Mouse (Mus musculus): ENCODE results near the gene Erc2. TPM values are rescaled to one million over a fixed set of nuclear protein-coding genes. Genes with fewer than 3 reads are reported as not detected.

Gene Erc2
- total RNA-seq, 2 experiments from 2014 or later: 211 to 222 TPM

DNA sequence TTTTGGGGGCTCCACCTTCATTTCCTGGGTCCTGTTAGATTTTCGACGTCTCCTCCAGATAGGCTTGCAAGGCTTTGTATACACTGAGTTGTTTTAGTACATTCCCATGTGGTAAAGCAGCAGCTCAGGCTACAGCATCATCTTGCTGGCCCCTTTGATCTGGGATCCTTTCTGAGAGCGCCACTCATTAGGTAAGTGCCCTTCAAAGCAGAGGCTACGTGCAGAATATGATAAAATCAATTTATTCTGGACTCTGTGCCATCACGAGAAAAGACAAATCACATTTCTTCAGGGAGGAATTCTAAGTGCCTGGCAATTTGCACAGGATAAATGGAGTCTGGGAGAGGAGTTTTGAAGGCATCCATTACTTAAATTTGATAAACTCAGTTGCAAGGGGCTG lies 525.0 kb downstream of the Erc2 start:
- intact Hi-C loops (cut with DNase I): no loop called here

DNA sequence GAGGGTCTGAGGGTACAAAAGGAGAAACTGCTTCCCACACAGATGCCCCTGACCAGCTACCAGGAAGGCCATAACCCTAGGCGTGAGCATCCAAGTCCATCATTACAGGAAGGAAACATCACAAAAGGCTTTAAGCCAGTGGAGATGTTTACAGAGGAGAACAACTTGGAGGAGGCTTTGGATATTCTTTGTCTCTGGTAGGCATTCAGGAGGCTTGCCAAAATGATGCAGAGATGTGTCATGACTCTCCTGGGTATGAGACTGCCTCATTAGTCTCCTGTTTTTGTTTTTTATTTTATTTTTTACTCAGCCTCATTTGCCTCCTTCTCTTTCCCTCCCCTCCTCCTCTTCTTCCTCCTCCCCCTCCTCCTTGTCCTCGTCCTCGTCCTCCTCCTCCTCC lies 528.7 kb downstream of the Erc2 start:
- no peak for DNase-seq
- intact Hi-C loops (cut with DNase I): no loop called here

More for the DNA sequence above, 525.0 kb downstream of the Erc2 start:
- DNase-seq: no peak

DNA sequence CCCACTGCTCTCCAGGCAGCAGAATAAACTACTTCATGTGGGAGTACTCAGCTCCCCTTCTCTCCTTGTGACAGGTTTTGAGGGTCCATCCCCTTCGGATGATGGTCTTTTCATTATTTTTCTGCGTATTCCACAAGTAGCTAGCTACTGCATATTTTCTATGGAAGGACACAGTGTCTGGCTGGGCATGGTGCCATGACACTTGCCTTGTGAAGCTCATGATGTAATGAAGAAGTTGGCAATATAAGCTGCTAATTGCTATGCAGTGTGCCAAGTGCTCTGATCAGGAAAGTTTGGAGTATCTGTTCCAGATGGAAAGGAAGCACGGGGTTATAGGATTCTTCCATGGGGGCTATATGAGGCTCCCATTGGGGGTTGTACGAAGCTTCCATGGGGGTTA lies 533.5 kb downstream of the Erc2 start:
- DNase-seq: peak; percentile 64

DNA sequence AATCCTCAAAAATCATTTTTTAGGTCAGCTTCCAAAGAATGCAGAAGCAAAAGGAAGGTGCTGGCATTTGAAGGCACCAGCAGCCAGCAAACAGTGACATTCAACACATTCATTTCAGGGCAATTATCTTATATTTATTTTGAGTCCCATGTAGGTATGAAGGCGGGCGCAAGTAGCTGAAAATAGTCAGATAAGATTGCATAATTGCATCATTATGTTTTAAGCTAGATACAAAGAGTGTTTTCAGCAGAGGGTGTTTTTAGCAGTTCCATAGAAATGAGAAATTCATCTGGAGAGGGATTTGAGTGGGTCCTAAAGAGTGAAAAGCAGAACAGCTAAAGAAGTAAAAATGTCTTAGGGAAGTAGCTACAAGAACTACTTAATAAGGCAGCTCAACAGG lies 538.6 kb downstream of the Erc2 start:
- DNase-seq: no peak
- intact Hi-C loops (cut with DNase I): no loop called here

More for the DNA sequence above, 533.5 kb downstream of the Erc2 start:
- intact Hi-C loops (cut with DNase I): no loop called here

DNA sequence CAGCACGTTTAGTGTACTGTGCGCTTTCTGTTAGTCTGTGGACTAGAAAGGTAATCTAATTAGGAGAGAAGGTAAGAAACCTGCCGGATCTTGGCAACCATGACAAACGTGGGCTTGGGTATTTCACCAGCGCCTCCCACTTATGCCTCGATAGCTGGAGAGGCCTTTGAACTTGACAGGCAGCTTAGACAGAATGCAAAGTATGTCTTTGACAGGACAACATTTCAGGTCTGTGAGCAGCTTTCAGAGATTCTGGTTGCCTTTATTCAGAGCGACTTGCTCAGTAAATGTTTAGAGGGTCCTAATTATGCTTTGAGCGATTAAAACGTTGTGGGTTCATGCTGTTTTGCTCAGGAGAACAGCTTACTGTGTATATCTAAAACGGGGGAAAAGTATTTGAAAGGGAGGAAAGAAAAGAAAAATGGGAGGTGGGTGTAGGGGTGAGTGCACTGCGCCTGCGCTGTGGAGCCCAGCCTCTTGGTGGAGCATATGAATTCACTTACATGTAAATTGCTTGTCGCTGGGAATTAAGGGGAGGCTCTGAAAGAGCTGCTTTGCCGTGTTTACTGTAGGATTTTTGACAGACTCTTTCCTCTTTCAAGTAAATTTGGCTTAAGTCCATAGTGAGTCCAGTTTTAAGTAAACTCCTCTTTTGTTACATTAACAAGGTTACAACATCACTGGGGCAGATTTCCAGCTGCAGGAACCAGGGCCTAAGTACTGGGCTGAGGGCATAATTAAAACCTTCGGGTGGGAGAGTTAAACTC lies 542.6 kb downstream of the Erc2 start:
- peak; percentile 14 for DNase-seq
- intact Hi-C loops (cut with DNase I): no loop called here

DNA sequence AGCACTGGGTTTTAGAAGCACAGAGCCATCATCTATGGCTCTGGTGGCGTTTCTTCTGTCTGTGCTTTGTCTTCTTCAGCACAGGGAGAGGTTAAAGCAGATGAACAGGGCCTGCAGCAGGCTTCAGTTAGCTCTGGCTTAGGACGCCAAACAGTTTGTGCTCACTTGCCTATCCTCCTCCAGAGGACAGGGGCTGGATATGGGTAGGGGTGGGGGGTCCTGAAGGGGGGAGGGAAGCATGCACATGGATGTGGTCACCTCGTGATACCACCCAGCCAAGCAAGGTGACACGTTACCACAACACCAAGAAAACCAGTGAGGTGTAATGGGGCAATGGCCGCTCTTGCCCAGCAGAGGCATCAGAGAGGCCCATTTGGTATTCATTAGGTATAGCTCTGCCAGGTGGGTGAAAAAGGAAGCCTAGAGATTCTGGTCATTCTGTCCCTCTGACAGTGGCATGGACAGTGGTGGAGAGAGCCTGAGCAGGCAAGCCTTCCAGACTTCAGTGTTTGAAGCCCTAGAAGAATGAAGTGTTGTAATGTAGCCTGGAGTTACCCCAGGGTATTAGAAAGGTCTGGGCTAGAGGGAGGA lies 543.5 kb downstream of the Erc2 start:
- intact Hi-C loops (cut with DNase I): no loop called here
- no peak for DNase-seq

DNA sequence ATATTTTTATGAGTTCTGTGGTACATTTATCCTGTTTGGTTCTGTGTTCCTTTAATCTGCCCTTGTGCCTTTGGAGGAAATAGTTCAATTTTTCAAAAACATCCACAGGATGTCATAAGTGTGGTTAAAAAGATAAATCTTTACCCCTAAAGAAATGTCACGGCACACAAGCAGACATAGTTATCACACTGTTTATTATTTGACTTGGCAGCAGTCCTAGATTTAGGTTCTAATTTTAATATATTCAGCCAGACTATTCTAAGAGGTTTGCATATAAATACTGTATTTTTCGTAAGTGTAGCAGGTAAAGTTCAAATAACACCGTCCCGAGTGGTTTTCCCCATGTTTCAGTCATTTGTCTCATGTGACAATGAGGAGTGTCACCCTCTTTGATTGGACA lies 548.5 kb downstream of the Erc2 start:
- DNase-seq: no peak
- intact Hi-C loops (cut with DNase I): no loop called here

DNA sequence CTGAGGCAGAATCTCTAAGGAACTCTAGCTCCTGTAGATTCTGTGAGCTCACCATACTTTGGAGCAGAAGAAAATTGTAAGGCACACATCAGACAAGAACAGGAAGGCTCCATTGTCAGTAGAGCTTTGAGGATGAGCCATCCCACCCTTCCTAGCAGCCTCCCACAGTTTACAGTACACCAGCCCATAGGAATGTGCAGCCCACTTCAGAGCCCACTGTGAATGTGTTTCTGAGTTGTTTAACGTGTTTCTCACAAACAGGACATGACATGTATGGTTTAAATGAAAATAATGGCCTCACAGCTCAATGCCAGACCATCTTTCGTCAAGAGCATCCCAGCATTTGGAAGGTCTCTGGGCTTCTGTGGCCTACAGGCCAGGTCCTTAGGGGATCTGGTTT lies 549.1 kb downstream of the Erc2 start:
- intact Hi-C loops (cut with DNase I): no loop called here
- no peak for DNase-seq

DNA sequence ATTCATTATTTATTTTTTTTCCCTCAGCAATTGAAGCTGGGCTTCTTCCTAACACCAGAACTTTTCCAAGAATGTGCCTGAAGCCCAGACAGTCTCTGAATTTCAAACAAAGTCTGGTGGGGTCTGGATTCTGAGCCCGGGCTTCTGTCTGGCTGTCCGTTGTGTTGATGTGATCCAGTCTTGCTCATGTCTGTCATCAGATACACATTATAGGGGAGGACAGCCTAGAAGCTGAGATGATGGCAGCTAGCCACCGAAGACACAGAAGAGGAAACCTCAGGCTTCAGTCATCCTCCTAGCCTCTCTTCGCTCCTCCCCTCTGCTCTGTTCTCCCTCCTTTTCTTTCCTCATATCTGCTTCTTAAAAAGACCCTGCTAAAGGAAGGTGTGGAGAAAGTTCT lies 551.5 kb downstream of the Erc2 start:
- intact Hi-C loops (cut with DNase I): no loop called here
- no peak for DNase-seq

DNA sequence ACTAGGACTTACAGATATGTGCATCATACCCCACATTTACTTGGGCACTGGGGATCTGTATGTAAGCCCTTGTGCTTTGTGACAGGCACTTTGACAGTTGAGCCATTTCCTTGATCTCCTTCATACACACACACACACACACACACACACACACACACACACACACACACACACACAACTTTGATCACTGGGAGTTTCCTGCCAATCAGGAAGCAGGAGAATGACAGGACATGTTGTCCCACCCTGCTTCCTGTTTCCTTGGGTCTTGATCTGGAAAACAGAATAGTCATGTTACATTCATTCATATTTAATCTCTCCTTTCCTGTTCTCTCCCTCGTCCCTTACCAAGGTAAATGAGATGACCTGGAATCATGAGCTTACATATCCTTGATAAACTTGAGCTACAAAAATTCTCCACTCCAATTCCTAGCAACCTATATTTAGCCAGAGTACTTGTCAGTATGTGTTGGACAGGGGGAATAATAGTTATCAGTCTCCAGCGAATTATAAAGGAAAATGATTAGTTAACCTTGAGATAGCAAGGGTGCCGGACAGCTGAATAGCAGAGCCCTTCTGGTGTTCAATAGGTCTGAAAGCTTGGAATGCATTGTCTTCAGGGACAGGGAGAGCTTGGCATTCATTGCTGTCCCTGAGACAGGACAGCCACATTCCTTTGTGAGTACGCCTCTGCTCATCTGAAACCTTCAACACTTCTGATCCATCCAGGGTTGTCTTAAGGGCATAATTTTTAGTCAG lies 559.0 kb downstream of the Erc2 start:
- no peak for DNase-seq
- intact Hi-C loops (cut with DNase I): no loop called here

DNA sequence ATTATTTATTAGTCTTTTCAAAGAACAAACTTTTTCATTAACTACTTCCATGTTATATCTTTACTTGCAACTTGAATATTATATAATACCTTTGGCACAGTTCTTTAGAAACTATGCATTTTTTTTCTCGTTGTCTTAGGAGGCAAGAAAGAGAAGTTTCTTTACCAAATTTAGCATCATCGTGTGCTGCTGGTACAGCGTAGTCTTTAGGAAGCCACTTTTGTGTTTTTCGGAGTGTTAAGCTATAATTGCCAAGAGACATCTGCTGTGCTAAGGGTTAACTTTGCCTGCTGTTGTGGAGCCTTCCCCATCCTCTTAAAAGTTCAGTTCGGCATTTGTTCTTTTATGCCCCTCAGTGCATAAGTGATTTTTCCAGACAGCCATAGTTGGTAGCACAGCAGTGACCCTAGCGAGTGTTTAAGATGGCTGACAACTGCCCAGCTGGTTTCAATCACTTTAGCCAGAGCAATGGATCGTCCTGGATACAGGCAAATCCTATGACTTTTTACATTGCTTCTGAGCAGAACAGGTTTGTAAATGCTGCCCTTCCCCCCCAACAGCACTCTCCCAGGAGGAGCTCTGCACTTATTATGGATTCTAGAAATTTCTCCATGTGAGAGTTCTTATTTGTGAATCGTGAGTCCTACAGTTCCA lies 570.6 kb downstream of the Erc2 start:
- intact Hi-C loops (cut with DNase I): no loop called here
- DNase-seq: no peak

DNA sequence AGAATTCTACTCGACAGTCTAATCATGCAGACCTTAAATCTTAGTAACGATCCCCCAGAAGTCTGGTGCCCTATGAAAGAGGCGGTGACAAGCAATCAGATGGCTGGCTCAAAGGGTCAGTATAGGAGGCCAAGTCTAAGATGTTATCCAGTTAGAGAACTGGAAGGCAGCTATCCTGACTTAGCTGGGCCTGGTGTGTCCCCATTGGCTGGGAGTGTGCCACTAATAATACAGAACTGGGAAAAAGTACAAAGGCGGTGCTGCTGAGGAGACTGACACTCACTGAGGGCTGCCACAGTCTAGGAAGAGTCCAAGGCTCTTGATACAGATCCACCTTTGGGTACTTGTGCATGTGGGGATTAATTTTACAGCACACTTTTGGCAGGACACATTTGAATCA lies 581.6 kb downstream of the Erc2 start:
- intact Hi-C loops (cut with DNase I): no loop called here
- DNase-seq: no peak

DNA sequence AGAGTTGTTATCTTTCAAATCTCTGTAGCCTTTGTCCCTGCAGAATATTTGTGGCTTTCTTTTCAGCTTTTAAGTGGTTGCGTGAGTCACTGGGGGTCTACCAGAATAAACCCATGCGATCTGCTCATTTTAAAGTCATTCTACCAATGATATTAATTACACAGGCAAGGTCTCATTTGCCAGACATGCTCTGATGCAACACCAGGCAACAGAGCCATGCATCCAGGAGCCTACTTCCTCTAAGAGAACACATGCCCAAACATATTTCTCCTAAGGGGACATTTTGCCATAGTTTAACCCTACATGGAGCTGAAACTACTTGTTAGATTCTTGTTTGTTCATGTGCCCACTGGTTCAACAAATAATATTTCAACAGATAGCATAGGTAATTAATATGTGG lies 584.1 kb downstream of the Erc2 start:
- intact Hi-C loops (cut with DNase I): no loop called here
- DNase-seq: no peak

DNA sequence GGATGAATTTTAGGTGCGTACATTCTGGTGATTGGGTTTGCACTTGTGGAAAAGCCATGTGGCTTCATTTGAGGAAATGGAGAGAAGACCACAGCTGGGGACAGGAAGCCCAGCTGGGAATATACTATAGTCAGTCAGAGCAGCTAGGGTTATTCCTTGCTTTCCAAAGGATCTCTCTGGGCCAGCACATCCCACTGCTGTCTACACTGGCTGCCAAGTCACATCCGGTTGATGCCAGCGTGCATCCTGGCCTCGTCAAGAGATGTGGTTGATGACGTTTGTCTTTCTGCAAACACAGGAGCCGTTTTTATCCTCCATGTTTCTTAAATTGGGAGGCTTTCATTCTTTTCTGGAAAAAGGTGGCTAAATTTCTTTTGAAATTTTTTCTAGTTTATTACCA lies 603.3 kb downstream of the Erc2 start:
- intact Hi-C loops (cut with DNase I): no loop called here
- DNase-seq: no peak

DNA sequence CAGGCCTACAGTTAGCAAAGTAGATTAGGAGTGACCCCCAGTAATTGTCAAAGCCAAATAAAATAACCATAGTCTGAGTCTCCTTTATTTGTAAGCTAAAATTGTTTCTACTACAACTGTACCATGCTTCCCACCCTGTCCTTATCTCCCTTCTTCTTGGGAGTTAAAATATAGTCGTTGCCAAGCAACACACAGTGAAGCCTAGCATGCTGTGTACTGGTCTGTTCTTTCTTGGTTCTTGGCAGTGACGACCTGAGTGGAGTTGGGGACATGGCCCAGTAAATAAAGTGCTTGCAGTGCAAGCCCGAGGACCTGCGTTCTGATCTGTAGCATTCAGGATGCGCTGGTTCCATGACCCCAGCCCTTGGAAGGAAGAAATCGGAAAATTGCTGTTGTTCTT lies 608.3 kb downstream of the Erc2 start:
- intact Hi-C loops (cut with DNase I): no loop called here
- no peak for DNase-seq

DNA sequence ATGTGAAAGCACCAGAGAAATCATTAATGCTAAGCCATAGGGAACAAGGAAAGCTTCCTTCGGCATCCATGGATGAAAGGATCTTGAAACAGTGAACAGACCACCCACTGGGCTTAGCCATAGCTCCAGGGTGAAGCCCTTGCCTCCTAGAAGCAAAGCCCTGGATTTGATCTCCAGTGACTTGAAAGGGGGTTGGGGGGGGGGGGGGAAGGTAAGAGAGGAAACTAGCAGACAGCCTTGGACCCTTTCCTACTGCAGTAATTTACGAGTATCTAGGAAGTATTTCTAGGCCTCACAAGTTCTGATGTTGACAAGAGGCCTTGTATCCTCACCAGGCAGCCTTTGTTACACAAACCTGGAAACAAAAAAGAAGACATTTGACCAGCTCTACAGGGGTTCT lies 609.0 kb downstream of the Erc2 start:
- no peak for DNase-seq
- intact Hi-C loops (cut with DNase I): no loop called here

DNA sequence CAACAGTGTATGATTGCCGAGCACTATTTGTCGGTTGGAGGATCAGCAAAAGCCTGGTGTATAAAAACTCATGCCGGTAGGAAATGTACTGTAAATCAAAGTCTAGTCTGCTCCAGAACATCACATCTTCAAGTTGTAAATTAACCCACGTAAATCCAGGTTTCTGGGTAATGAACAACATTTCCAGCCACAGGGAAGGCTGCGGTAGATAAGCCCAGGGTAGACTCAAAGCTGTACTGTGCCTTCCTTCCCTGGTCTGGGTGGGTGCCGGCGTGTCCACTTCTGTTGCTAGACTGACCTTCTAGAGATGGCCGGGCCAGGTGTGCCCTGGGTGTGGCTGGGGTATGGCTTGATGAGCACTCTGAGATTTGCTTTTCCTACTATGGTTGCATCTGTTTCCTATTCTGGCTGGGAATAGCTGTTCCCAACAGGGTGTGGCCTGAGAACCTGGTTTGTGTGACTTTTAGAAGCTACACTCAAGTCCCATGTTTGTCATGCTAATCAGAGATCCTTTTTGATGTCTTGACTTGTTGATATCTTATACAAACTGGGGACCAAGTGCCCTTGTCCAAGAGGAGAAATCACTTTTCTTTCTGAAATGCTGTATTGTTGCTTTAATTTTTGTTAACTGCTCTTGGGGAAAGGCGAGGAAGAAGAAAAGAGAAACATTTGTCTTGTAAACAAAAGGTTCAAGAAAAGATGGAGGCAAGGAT lies 616.3 kb downstream of the Erc2 start:
- no peak for DNase-seq
- intact Hi-C loops (cut with DNase I): no loop called here

DNA sequence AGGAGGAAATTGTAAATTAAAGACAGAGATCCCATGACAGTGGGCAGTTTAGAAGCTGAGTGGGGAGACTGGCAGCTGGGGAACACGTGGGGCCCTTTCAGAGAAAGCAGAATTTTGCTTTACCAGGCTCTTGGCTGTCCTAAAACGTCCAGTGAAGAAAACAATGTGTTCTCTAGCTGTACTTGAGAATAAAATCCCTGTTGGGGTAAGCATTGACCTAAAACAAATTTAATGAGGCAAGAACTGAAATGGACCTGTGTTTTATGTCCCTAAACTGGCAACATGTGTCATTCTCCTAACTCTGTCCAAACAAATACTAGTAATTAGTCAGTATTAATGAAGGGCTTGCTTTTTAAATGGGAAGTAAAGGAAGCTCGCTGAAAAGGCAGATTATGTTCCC lies 617.9 kb downstream of the Erc2 start:
- intact Hi-C loops (cut with DNase I): no loop called here
- DNase-seq: no peak

DNA sequence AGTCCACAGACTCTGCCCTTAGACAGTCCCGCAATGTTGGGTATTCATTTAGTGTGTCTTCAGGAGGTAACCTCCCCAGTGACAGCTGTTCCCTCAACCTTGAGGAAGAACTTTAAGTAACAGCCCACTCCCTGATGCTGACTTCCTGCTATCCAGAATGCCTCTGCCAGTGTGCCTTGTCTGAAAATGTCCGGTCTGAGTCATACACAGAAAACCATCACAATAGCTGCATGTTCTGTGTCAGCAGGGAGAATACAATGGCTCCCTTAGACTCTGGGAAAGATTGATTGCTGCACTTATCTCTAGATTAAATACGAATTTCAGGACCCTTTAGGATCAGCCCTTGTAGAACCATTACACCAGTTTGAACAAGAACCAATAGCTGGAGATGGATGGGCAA lies 620.5 kb downstream of the Erc2 start:
- DNase-seq: no peak
- intact Hi-C loops (cut with DNase I): no loop called here

DNA sequence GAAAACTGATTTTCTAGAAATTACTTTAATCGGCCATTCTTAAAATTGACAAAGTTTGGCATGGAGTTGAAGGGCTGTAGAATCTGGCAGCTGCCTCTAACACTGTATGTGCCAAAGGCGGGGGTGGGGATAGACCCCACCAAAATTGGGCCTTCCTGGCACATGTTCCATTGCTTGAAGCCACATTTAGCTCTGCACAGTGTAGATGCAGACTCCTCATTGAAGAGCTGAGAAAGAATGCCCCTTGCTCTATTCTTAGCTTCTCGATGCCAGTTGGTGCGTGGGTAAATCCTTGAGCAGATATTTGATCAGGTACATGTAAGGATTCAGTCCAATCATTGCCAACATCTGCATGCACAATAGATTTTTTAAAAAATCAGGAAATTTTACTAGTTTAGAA lies 621.2 kb downstream of the Erc2 start:
- DNase-seq: peak; percentile 15
- intact Hi-C loops (cut with DNase I): no loop called here

DNA sequence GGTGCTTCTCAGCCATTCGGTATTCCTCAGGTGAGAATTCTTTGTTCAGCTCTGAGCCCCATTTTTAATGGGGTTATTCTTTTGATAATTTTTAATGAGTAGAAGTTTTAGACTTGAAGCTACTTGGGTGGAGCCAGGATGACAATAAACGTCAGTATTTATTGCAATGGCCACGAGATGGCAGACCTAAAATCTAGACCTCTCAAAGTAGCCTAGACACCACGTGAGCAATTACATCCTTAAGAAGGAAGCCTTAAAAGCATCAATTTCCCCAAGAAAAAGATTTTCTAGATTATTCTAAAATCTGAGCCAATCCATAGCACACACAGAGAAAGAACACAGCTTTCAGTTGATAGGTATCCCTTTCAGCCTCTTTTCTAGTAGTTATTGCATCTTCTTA lies 640.5 kb downstream of the Erc2 start:
- intact Hi-C loops (cut with DNase I): loop anchor here (10.0 kb wide), 1 partner anchor 448 kb away; no protein-coding TSS in a partner anchor
- DNase-seq: no peak

Measured in left cerebral cortex, postnatal 4 days (tissue).